Mouse (Mus musculus) heart, adult 18-20 months (tissue): ENCODE measurements around the gene Gm8906. TPM values are rescaled to one million over a fixed set of nuclear protein-coding genes. Genes with fewer than 3 reads are reported as not detected.
"Not testable (repeated sequence)": the region's sequence is repeated elsewhere in the genome, so short reads cannot be mapped to it uniquely, and the experiment has no call there.

Experiments
- DNase-seq, 2 experiments: peaks; one replicate each; pipeline ENCODE4 v3.0.0; 2021 to 2022; ENCODE audit warnings: mixed read lengths in 1 of 2
- long read RNA-seq, 2 experiments: library from polyadenylated mRNA; stranded (forward); transcript quantifications; one replicate each; pipeline ENCODE4 v2.0.0; 2021
- total RNA-seq, 2 experiments: library from RNA; stranded (reverse); gene quantifications; 2 replicates each; pipeline ENCODE4 v1.2.3; 2021

The Gm8906 gene
- total RNA-seq, result not detected
- long read RNA-seq, experiment 1, result 0 reads
- long read RNA-seq, experiment 2, result 0 reads

- DNase-seq, result not testable (repeated sequence)
Observed at GRCm38 (mm10) chr5:11502385-11502784, at the start of gene Gm8906. Gene Gm8906, plus strand, starts transcription at chr5:11502685.

Other genes starting within 250 kb of the Gm8906 start
- gene Gm8890, start 246.7 kb upstream of the Gm8906 start, total RNA-seq, result not detected
- gene Speer1, start 161.2 kb upstream of the Gm8906 start, total RNA-seq, result not detected
- gene Gm8897, start 86.3 kb upstream of the Gm8906 start, total RNA-seq, result not detected
- not detected for gene Gm6460, start 92.2 kb downstream of the Gm8906 start, total RNA-seq
- gene Gm8922, start 179.3 kb downstream of the Gm8906 start, total RNA-seq, result not detected